Mouse (Mus musculus) kidney, adult 2 months (tissue): ENCODE data around the gene Olfr457. TPM values are rescaled to one million over a fixed set of nuclear protein-coding genes. Genes with fewer than 3 reads are reported as not detected.
A peak's percentile ranks its signal among the peaks of the same experiment; 100 is the strongest.
"Not testable (repeated sequence)": the region's sequence is repeated elsewhere in the genome, so short reads cannot be mapped to it uniquely, and the experiment has no call there.

Experiments used
- DNase-seq: peaks from one replicate; pipeline ENCODE4 v3.0.0; 2021
- H3K27ac ChIP-seq: fragments of 200-500 bp; 2 replicates; pipeline ENCODE4 v1.5.1; 2012; ENCODE audit warnings: low read depth, low read length, control low read depth, inconsistent platforms; ENCODE audit not compliant: insufficient read depth
- H3K27me3 ChIP-seq: fragments of 200-500 bp; replicated peaks from 2 replicates; pipeline ENCODE4 v1.6.1; 2012; ENCODE audit warnings: mild to moderate bottlenecking, moderate library complexity, low read length, inconsistent platforms; ENCODE audit not compliant: control insufficient read depth, insufficient read depth
- H3K36me3 ChIP-seq: fragments of 200-500 bp; 2 replicates; pipeline ENCODE4 v1.6.1; 2012; ENCODE audit warnings: mild to moderate bottlenecking, moderate library complexity, low read length, inconsistent platforms; ENCODE audit not compliant: control insufficient read depth, insufficient read depth
- H3K4me1 ChIP-seq: fragments of 200-500 bp; 2 replicates; pipeline ENCODE4 v1.6.1; 2011; ENCODE audit warnings: low read length; ENCODE audit not compliant: control insufficient read depth, insufficient read depth
- H3K4me3 ChIP-seq: fragments of 200-500 bp; 2 replicates; pipeline ENCODE4 v1.5.1; 2011; ENCODE audit warnings: mild to moderate bottlenecking, low read depth, low read length, control low read depth; ENCODE audit not compliant: insufficient read depth
- CTCF ChIP-seq: fragments of 200-500 bp; conservative IDR thresholded peaks from 2 replicates; pipeline ENCODE4 v1.5.1; 2011; ENCODE audit warnings: low read depth, mild to moderate bottlenecking, control low read depth, low read length, moderate library complexity, mixed read lengths; ENCODE audit not compliant: insufficient read depth, insufficient read length
- POLR2A ChIP-seq: fragments of 200-500 bp; IDR thresholded peaks from one replicate; pipeline ENCODE4 v1.6.1; 2011; ENCODE audit warnings: low read depth, low read length, control low read depth
- WGBS: fragments of 180-500 bp; shearing (Covaris S2); methylation state at CpG from one replicate; pipeline ENCODE4 v1.1.7; 2018; 5-methylcytosine and 5-hydroxymethylcytosine counted together
- polyA plus RNA-seq: library from polyadenylated mRNA; depleted of rRNA; stranded (reverse); fragments of >200 nt; gene quantifications from 2 replicates; pipeline ENCODE4 v1.2.3, GENCODE M21; 2012; rRNA removed

Gene Olfr457
- polyA plus RNA-seq, result not detected in 2 replicates

- Histone ChIP-seq H3K27me3 (no peaks in the 10 kb centered on the region), H3K27ac (no peak within 1 kb of the TSS), H3K36me3 (no peaks in the 10 kb centered on the region), H3K4me1 (no peaks in the 10 kb centered on the region), H3K4me3 (no peak within 1 kb of the TSS)
- no peak for DNase-seq
- WGBS, result 74% methylated on average over 1 of the region's 1 CpGs
- no peak for TF ChIP-seq CTCF
- TF ChIP-seq POLR2A, result no peak
Observed at GRCm38 (mm10) chr6:42476235-42476634, at the start of gene Olfr457. Gene Olfr457, minus strand, starts transcription at chr6:42476335.

DNA sequence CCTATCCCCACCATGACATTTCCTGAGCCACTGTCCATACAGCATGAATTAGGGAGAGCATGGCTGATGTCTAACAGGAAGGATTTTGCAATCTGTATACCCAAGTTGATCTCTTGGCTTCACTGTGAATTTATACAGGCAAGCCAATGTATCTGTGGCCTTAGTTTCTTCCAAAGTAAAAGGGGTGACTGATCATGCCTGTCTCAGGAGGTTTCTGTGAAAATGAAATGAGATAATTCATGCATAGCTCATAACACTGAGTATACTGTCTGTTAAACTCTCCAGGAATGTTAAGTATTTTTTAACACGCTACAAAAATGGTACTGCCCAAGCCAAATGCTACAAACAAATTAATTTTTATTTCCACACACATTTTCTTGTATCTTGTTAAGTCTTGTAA, 37.3 kb upstream of the Olfr457 start:
- no peak for TF ChIP-seq POLR2A
- no peak for TF ChIP-seq CTCF
- H3K27ac ChIP-seq, result no peak overlapping the region
- DNase-seq, result no peak
- no peaks in the 10 kb centered on the region for H3K36me3 ChIP-seq
- WGBS, result 60% methylated on average over 1 of the region's 1 CpGs
- H3K27me3 ChIP-seq, result no peaks in the 10 kb centered on the region
- H3K4me1 ChIP-seq, result no peaks in the 10 kb centered on the region
- H3K4me3 ChIP-seq, result no peak overlapping the region

DNA sequence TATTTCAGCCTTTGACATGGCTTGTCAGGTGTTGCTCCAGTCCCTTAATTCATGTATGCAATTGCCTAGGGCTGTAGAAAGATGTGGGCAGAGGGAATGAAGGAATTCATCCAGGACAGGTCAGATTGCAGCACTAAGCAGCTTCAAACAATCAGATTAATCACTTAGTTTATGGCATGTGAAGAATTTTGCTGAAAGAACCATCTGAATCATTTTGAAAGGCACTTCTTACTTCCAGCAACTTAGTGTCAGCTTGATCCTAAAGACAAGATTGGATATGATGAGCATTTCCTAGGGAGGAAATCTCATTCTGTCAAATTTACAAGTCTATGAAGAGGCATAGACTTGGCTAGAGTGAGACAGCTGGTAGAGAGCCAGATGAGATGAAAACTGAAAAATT, 33.2 kb upstream of the Olfr457 start:
- no peak overlapping the region for H3K27ac ChIP-seq
- no peaks in the 10 kb centered on the region for H3K27me3 ChIP-seq
- TF ChIP-seq CTCF, result no peak
- TF ChIP-seq POLR2A, result no peak
- H3K36me3 ChIP-seq, result no peaks in the 10 kb centered on the region
- H3K4me1 ChIP-seq, result no peaks in the 10 kb centered on the region
- no peak for DNase-seq
- H3K4me3 ChIP-seq, result no peak overlapping the region

DNA sequence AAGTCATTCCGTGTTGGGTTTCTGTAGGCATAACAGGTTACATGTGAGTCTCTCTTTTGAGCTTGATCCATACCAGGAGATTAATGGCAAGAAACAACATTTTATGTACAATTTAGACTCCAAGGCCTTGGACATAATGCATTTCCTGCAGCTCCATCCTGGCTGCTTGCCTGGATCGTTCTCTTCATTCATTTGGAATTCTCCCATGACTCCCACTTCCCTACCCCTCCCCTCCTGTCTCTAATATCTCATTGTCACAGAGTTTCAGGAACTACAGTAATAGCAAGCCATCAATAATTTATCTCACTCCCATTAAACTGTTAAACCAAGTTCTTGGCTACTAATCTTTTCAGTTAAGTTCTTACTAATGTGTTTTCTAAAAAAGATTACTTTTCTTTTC, 27.3 kb upstream of the Olfr457 start:
- H3K27me3 ChIP-seq, result no peaks in the 10 kb centered on the region
- H3K4me3 ChIP-seq, result no peak overlapping the region
- WGBS, result 44% methylated on average over 2 of the region's 2 CpGs
- H3K27ac ChIP-seq, result no peak overlapping the region
- no peaks in the 10 kb centered on the region for H3K4me1 ChIP-seq
- no peaks in the 10 kb centered on the region for H3K36me3 ChIP-seq
- TF ChIP-seq CTCF (no peak), POLR2A (no peak)
- peak; percentile 17 for DNase-seq

GRCm38 (mm10) chr6:42489731-42490130, 13.6 kb upstream of the Olfr457 start:
- no peaks in the 10 kb centered on the region for H3K27me3 ChIP-seq
- H3K36me3 ChIP-seq, result no peaks in the 10 kb centered on the region
- no peak for TF ChIP-seq POLR2A
- TF ChIP-seq CTCF, result no peak
- H3K4me3 ChIP-seq, result no peak overlapping the region
- DNase-seq, result no peak
- WGBS, result 72% methylated on average over 1 of the region's 1 CpGs
- no peaks in the 10 kb centered on the region for H3K4me1 ChIP-seq
- no peak overlapping the region for H3K27ac ChIP-seq

DNA sequence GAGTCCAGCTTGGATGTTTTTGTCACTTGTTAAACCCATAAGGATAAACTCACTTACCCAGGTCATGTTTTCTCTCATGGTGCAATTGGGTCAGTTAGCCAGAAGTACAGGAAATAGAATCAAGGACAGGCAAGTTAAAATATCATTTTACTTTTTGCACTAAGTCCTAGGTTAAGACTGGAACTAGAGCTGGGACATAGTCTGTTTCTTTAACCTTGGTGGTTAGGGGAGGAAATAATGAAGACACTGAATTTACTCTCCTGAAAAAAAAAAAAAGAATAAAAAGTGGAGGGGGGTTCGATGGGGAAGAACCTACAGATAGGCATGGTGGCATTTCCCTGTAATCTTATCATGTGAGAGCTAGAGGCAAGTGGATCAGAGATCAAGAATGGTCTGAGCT, 11.0 kb upstream of the Olfr457 start, which contains the start of gene Olfr456:
TSS of gene Olfr456 (minus strand) at position 101 of the 400 bp plus-strand sequence.
- H3K27ac ChIP-seq, result no peak within 1 kb of the TSS
- no peaks in the 10 kb centered on the region for H3K36me3 ChIP-seq
- no peak within 1 kb of the TSS for H3K4me3 ChIP-seq
- 83% methylated on average over 1 of the region's 1 CpGs for WGBS
- TF ChIP-seq POLR2A (no peak), CTCF (no peak)
- no peaks in the 10 kb centered on the region for H3K4me1 ChIP-seq
- no peaks in the 10 kb centered on the region for H3K27me3 ChIP-seq
- DNase-seq, result no peak

- Histone ChIP-seq H3K4me1 (no peaks in the 10 kb centered on the region), H3K4me3 (no peak overlapping the region), H3K27me3 (no peaks in the 10 kb centered on the region), H3K36me3 (no peaks in the 10 kb centered on the region), H3K27ac (no peak overlapping the region)
- no peak for DNase-seq
- no peak for TF ChIP-seq POLR2A
- no peak for TF ChIP-seq CTCF
Observed at GRCm38 (mm10) chr6:42484633-42485032, 8.5 kb upstream of the Olfr457 start.

GRCm38 (mm10) chr6:42471298-42471697, 4.8 kb downstream of the Olfr457 start:
- H3K4me1 ChIP-seq, H3K36me3 ChIP-seq, H3K27ac ChIP-seq, H3K27me3 ChIP-seq, H3K4me3 ChIP-seq, DNase-seq: not testable (repeated sequence)
- 97% methylated on average over 4 of the region's 4 CpGs for WGBS
